9 mouse cellular contexts compared by ENCODE assay signal in the genomic region with DNA sequence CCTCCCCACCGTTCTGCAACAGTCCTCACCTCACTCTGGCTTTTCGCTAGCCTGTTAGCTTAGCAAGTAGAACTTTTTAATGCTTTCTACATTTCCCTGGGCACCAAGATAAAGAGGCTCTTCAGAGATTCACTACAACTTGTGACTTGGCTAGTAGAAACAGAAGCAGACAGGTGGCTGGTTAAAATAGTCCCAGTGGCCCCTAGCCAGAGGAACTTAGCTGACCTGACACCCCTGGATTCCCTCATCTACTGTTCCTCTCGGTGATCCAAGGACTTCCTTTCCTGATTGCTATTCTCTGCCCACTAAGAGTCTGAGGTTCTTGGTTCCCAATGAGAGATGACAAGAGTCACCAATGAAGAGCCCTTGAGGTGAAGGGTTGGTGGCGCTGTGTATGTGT. TPM values are rescaled to one million over a fixed set of nuclear protein-coding genes. Genes with fewer than 3 reads are reported as not detected.
DNase-seq lines count a peak whose midpoint lies in the region; ATAC-seq and TF ChIP-seq lines count a peak whose summit lies in the region.
"Had no signal": no experiment of that assay in that cellular context is flagged by ENCODE, and none has a peak within 500 bp of the region (broad histone marks: within the 10 kb centered on the region; RNA-seq: fewer than 3 reads in every experiment).

No protein-coding gene starts in this region.

- H3K27ac ChIP-seq in MEL (ENCODE audit: control insufficient read depth, low read depth, low read length): no peak overlapping the region
- peak overlapping the region in 1 of 2 experiments; percentile 99; a peak in 3 of 4 replicates for H3K27ac ChIP-seq in heart, embryonic 14.5 days (replicated peaks in 1 of 2; ENCODE audit: control insufficient read depth in 1 of 2, insufficient read depth in 1 of 2, low read depth in 2 of 2, low read length in 2 of 2)
- H3K27ac ChIP-seq in liver, embryonic 16.5 days (ENCODE audit: low read length): no peak overlapping the region

- no peak for ATAC-seq in heart, embryonic 14.5 days (ENCODE audit: insufficient number of reproducible peaks, insufficient read depth, low FRiP score, low read depth)
- no peak for ATAC-seq in liver, embryonic 16.5 days (ENCODE audit: low read depth)
- ATAC-seq: activated CD4-positive, CD25-positive, alpha-beta regulatory T cell, adult 4 months had no signal

- peak; percentile 81 for DNase-seq in gastrocnemius, adult 18-20 months (ENCODE audit: low spot score)
- no peak for DNase-seq in gastrocnemius, postnatal 10 days
- no peak for DNase-seq in MEL (ENCODE audit: low read depth, low spot score)
- DNase-seq in B cell, adult 2 months: no peak
- no peak for DNase-seq in kidney, postnatal 14 days
- no peak for DNase-seq in adrenal gland, postnatal 4 days (ENCODE audit: low spot score in 2 of 2)

- 74% methylated on average over 4 of the region's 4 CpGs for WGBS in heart, embryonic 14.5 days
- 68% methylated on average over 4 of the region's 4 CpGs for WGBS in liver, embryonic 16.5 days (ENCODE audit: insufficient replicate concordance)

- TF ChIP-seq CTCF in MEL (IDR thresholded peaks at IDR 0.05 in 2 of 3, conservative IDR thresholded peaks at IDR 0.05 in 1 of 3; ENCODE audit: control insufficient read depth in 1 of 3, insufficient read depth in 1 of 3, low read depth in 2 of 3, low read length in 3 of 3, poor library complexity in 1 of 3, severe bottlenecking in 1 of 3): no peak

- no peak overlapping the region for H3K4me3 ChIP-seq in MEL (ENCODE audit: control insufficient read depth in 1 of 2, insufficient read depth in 1 of 2, low read depth in 2 of 2, low read length in 2 of 2)
- H3K4me3 ChIP-seq in heart, embryonic 14.5 days (ENCODE audit: control insufficient read depth in 1 of 2, insufficient read depth in 1 of 2, low read depth in 1 of 2, low read length in 2 of 2): peak overlapping the region in 1 of 2 experiments; percentile 99; a peak in 2 of 4 replicates
- H3K4me3 ChIP-seq in liver, embryonic 16.5 days (ENCODE audit: low read depth, low read length): no peak overlapping the region

- peaks cover 43% of the 10 kb centered on the region for H3K79me2 ChIP-seq in MEL (ENCODE audit: control insufficient read depth, insufficient read depth, low read length, poor library complexity)

- 0 out of 2 replicates have a peak overlapping the region, but pooled peaks have one; percentile 99 for H3K9ac ChIP-seq in MEL (ENCODE audit: control insufficient read depth, low read depth, low read length, poor library complexity, severe bottlenecking)
- H3K9ac ChIP-seq in heart, embryonic 14.5 days (ENCODE audit: low read length): peak overlapping the region; percentile 99
- no peak overlapping the region for H3K9ac ChIP-seq in liver, embryonic 16.5 days (ENCODE audit: low read depth, low read length)

- H3K36me3 ChIP-seq in MEL (ENCODE audit: control insufficient read depth in 1 of 2, insufficient read depth in 2 of 2, low read length in 2 of 2): peaks cover 2 to 24% of the 10 kb centered on the region in 2 experiments; a peak in 3 of 4 replicates
- H3K36me3 ChIP-seq in heart, embryonic 14.5 days (ENCODE audit: control insufficient read depth, insufficient read depth, low read length): peaks cover 57% of the 10 kb centered on the region
- peaks cover 25% of the 10 kb centered on the region for H3K36me3 ChIP-seq in liver, embryonic 16.5 days (ENCODE audit: control insufficient read depth, insufficient read depth)

- peak overlapping the region; percentile 80 for H3K4me2 ChIP-seq in heart, embryonic 14.5 days (ENCODE audit: low read length)
- H3K4me2 ChIP-seq in liver, embryonic 16.5 days (ENCODE audit: low read depth, low read length): peak overlapping the region; percentile 87; the same call in 1 of the 2 replicates

- TF ChIP-seq EP300 in MEL (IDR thresholded peaks at IDR 0.05; ENCODE audit: low read depth in 1 of 2, low read length in 2 of 2): no peak

- TF ChIP-seq RAD21 in MEL (IDR thresholded peaks at IDR 0.05; ENCODE audit: low read depth, low read length): no peak

- H3K9me3 ChIP-seq in MEL (replicated peaks; ENCODE audit: insufficient read depth, low read length): no peaks in the 10 kb centered on the region
- no peaks in the 10 kb centered on the region for H3K9me3 ChIP-seq in heart, embryonic 14.5 days (ENCODE audit: control insufficient read depth, low read length)
- H3K9me3 ChIP-seq in liver, embryonic 16.5 days (replicated peaks; ENCODE audit: control insufficient read depth, low read length): no peaks in the 10 kb centered on the region

- H3K4me1 ChIP-seq in MEL (ENCODE audit: control insufficient read depth in 1 of 2, insufficient read depth in 2 of 2, low read length in 2 of 2): peaks cover 6 to 17% of the 10 kb centered on the region in 2 experiments
- peaks cover 11 to 24% of the 10 kb centered on the region in 2 experiments for H3K4me1 ChIP-seq in heart, embryonic 14.5 days (ENCODE audit: control insufficient read depth in 2 of 2, insufficient read depth in 2 of 2, low read length in 2 of 2)
- peaks cover 25% of the 10 kb centered on the region for H3K4me1 ChIP-seq in liver, embryonic 16.5 days (ENCODE audit: control insufficient read depth, low read depth, low read length)

- no peak for TF ChIP-seq POLR2A in MEL (IDR thresholded peaks at IDR 0.05; ENCODE audit: control insufficient read depth in 1 of 2, insufficient read depth in 1 of 2, low read depth in 1 of 2, low read length in 2 of 2, poor library complexity in 1 of 2)

- H3K27me3 ChIP-seq in MEL (ENCODE audit: control insufficient read depth in 1 of 2, insufficient read depth in 2 of 2, low read length in 2 of 2): no peaks in the 10 kb centered on the region
- no peaks in the 10 kb centered on the region for H3K27me3 ChIP-seq in heart, embryonic 14.5 days (ENCODE audit: control insufficient read depth, insufficient read depth, low read length)
- no peaks in the 10 kb centered on the region for H3K27me3 ChIP-seq in liver, embryonic 16.5 days (ENCODE audit: control insufficient read depth, insufficient read depth, low read depth, low read length)

TF ChIP-seq in MEL, 35 proteins besides CTCF, POLR2A, EP300 and RAD21 (continues in another document):
- TF ChIP-seq USF1 (IDR thresholded peaks at IDR 0.05; ENCODE audit: low read depth, low read length) (no peak), GATA1 (IDR thresholded peaks at IDR 0.05; ENCODE audit: low read depth, low read length) (no peak), USF2 (IDR thresholded peaks at IDR 0.05; ENCODE audit: borderline replicate concordance in 1 of 2, insufficient read depth in 1 of 2, low read depth in 1 of 2, low read length in 2 of 2) (no peak), MAFK (IDR thresholded peaks at IDR 0.05; ENCODE audit: borderline replicate concordance, low read depth, low read length) (no peak), GABPA (IDR thresholded peaks at IDR 0.05; ENCODE audit: low read depth, low read length) (no peak)

RNA-seq across cellular contexts. Expression of gene Elp5, which starts 1.1 kb away (rescaled TPM):
- total RNA-seq in gastrocnemius, adult 18-20 months (2021): 10 to 100 TPM; 35.1 to 35.3 TPM
- 10 to 100 TPM; 46.9 to 53.2 TPM for total RNA-seq in gastrocnemius, postnatal 10 days (2021)
- 170 and 189 TPM in 2 replicates for total RNA-seq in MEL (2012; rRNA removed)
- polyA plus RNA-seq in MEL (2012; ENCODE audit: insufficient read depth in 1 of 2, insufficient read length in 2 of 2, low read depth in 1 of 2, low replicate concordance in 2 of 2, missing spikeins in 1 of 2): 100 to 1,000 TPM in 1 of 2 experiments, not detected in 1; 222 TPM
- 107 and 114 TPM in 2 replicates for polyA plus RNA-seq in heart, embryonic 14.5 days (2014; fragmentation: Nextera tagmentation; extraction: Ambion mirVana)
- 55.1 and 57.2 TPM in 2 replicates for polyA plus RNA-seq in liver, embryonic 16.5 days (2015; fragmentation: Nextera tagmentation; extraction: Ambion mirVana)
- total RNA-seq in adrenal gland, postnatal 4 days (2021): 10 to 100 TPM; 65.5 to 70.9 TPM

RNA-seq across cellular contexts. Expression of gene Ctdnep1, which starts 2.4 kb away (rescaled TPM):
- 100 to 1,000 TPM; 222 to 237 TPM for total RNA-seq in gastrocnemius, adult 18-20 months (2021)
- 100 to 1,000 TPM; 237 to 249 TPM for total RNA-seq in gastrocnemius, postnatal 10 days (2021)
- 47.3 and 49.6 TPM in 2 replicates for total RNA-seq in MEL (2012; rRNA removed)
- polyA plus RNA-seq in MEL (2012; ENCODE audit: insufficient read depth in 1 of 2, insufficient read length in 2 of 2, low read depth in 1 of 2, low replicate concordance in 2 of 2, missing spikeins in 1 of 2): 100 to 1,000 TPM in 1 of 2 experiments, not detected in 1; 133 TPM
- 22.3 and 26.0 TPM in 2 replicates for polyA plus RNA-seq in heart, embryonic 14.5 days (2014; fragmentation: Nextera tagmentation; extraction: Ambion mirVana)
- polyA plus RNA-seq in liver, embryonic 16.5 days (2015; fragmentation: Nextera tagmentation; extraction: Ambion mirVana): 7.1 and 7.3 TPM in 2 replicates
- total RNA-seq in adrenal gland, postnatal 4 days (2021): 100 to 1,000 TPM; 119 to 130 TPM

RNA-seq across cellular contexts. Expression of gene Gabarap, which starts 7.6 kb away (rescaled TPM):
- 100 to 1,000 TPM; 211 to 222 TPM for total RNA-seq in gastrocnemius, adult 18-20 months (2021)
- 100 to 1,000 TPM; 195 to 228 TPM for total RNA-seq in gastrocnemius, postnatal 10 days (2021)
- 105 and 132 TPM in 2 replicates for total RNA-seq in MEL (2012; rRNA removed)
- 100 to 1,000 TPM in 1 of 2 experiments, not detected in 1; 241 TPM for polyA plus RNA-seq in MEL (2012; ENCODE audit: insufficient read depth in 1 of 2, insufficient read length in 2 of 2, low read depth in 1 of 2, low replicate concordance in 2 of 2, missing spikeins in 1 of 2)
- 454 and 540 TPM in 2 replicates for polyA plus RNA-seq in heart, embryonic 14.5 days (2014; fragmentation: Nextera tagmentation; extraction: Ambion mirVana)
- polyA plus RNA-seq in liver, embryonic 16.5 days (2015; fragmentation: Nextera tagmentation; extraction: Ambion mirVana): 255 and 280 TPM in 2 replicates
- total RNA-seq in adrenal gland, postnatal 4 days (2021): 100 to 1,000 TPM; 294 to 311 TPM

RNA-seq across cellular contexts. Expression of gene Phf23, which starts 12.2 kb away (rescaled TPM):
- total RNA-seq in gastrocnemius, adult 18-20 months (2021): 10 to 100 TPM; 18.0 to 19.2 TPM
- total RNA-seq in gastrocnemius, postnatal 10 days (2021): 10 to 100 TPM; 22.2 to 28.9 TPM
- 88.2 and 112 TPM in 2 replicates for total RNA-seq in MEL (2012; rRNA removed)
- 100 to 1,000 TPM in 1 of 2 experiments, not detected in 1; 108 TPM for polyA plus RNA-seq in MEL (2012; ENCODE audit: insufficient read depth in 1 of 2, insufficient read length in 2 of 2, low read depth in 1 of 2, low replicate concordance in 2 of 2, missing spikeins in 1 of 2)
- 22.2 and 27.5 TPM in 2 replicates for polyA plus RNA-seq in heart, embryonic 14.5 days (2014; fragmentation: Nextera tagmentation; extraction: Ambion mirVana)
- polyA plus RNA-seq in liver, embryonic 16.5 days (2015; fragmentation: Nextera tagmentation; extraction: Ambion mirVana): 17.5 and 18.2 TPM in 2 replicates
- total RNA-seq in adrenal gland, postnatal 4 days (2021): 10 to 100 TPM; 51.4 to 53.4 TPM

RNA-seq across cellular contexts. Expression of gene Dvl2, which starts 17.0 kb away (rescaled TPM):
- total RNA-seq in gastrocnemius, adult 18-20 months (2021): 1 to 10 TPM; 3.5 to 4.3 TPM
- 10 to 100 TPM in 1 of 2 experiments, 1 to 10 TPM in 1; 8.2 to 14.7 TPM for total RNA-seq in gastrocnemius, postnatal 10 days (2021)
- 40.1 and 41.9 TPM in 2 replicates for total RNA-seq in MEL (2012; rRNA removed)
- polyA plus RNA-seq in MEL (2012; ENCODE audit: insufficient read depth in 1 of 2, insufficient read length in 2 of 2, low read depth in 1 of 2, low replicate concordance in 2 of 2, missing spikeins in 1 of 2): 10 to 100 TPM in 1 of 2 experiments, not detected in 1; 38.5 TPM
- 15.0 and 16.6 TPM in 2 replicates for polyA plus RNA-seq in heart, embryonic 14.5 days (2014; fragmentation: Nextera tagmentation; extraction: Ambion mirVana)
- polyA plus RNA-seq in liver, embryonic 16.5 days (2015; fragmentation: Nextera tagmentation; extraction: Ambion mirVana): 4.4 and 5.1 TPM in 2 replicates
- total RNA-seq in adrenal gland, postnatal 4 days (2021): 10 to 100 TPM; 35.5 to 38.2 TPM
